Mouse (Mus musculus) kidney, embryonic 14.5 days (tissue): Measurements from ENCODE around the gene Itga8. TPM values are rescaled to one million over a fixed set of nuclear protein-coding genes. Genes with fewer than 3 reads are reported as not detected.

ENCODE experiments used
- ATAC-seq: fragments of 200-750 bp; cut with Nextera tagmentation; 2 replicates; pipeline ENCODE4 v1.8.0; 2017; ENCODE audit warnings: moderate number of reproducible peaks, mild to moderate bottlenecking, moderate TSS enrichment, moderate library complexity; ENCODE audit not compliant: low FRiP score, low TSS enrichment
- H3K27ac ChIP-seq: fragments of 300-500 bp; sonication (generic); 2 replicates; pipeline ENCODE4 v1.5.1; 2014; ENCODE audit warnings: low read depth, mild to moderate bottlenecking, low read length, moderate library complexity, mixed read lengths
- H3K27me3 ChIP-seq: fragments of 300-500 bp; sonication (generic); 2 replicates; pipeline ENCODE4 v1.6.1; 2014; ENCODE audit warnings: mild to moderate bottlenecking, low read length; ENCODE audit not compliant: control insufficient read depth, insufficient read depth
- H3K36me3 ChIP-seq: fragments of 300-500 bp; sonication (generic); 2 replicates; pipeline ENCODE4 v1.6.1; 2014; ENCODE audit warnings: low read length, mixed read lengths; ENCODE audit not compliant: control insufficient read depth, insufficient read depth
- H3K4me1 ChIP-seq: fragments of 300-500 bp; sonication (generic); 2 replicates; pipeline ENCODE4 v1.6.1; 2014; ENCODE audit warnings: low read length, mixed read lengths; ENCODE audit not compliant: control insufficient read depth, insufficient read depth
- H3K4me2 ChIP-seq: fragments of 300-500 bp; sonication (generic); replicated peaks from 2 replicates; pipeline ENCODE4 v1.6.1; 2014; ENCODE audit warnings: low read depth, mild to moderate bottlenecking, low read length
- H3K4me3 ChIP-seq: fragments of 300-500 bp; sonication (generic); 2 replicates; pipeline ENCODE4 v1.5.1; 2014; ENCODE audit warnings: mild to moderate bottlenecking, low read length
- H3K9ac ChIP-seq: fragments of 300-500 bp; sonication (generic); 2 replicates; pipeline ENCODE4 v1.6.1; 2014; ENCODE audit warnings: low read depth, mild to moderate bottlenecking, low read length, moderate library complexity
- H3K9me3 ChIP-seq: fragments of 300-500 bp; sonication (generic); 2 replicates; pipeline ENCODE4 v1.6.1; 2016; ENCODE audit warnings: low read length; ENCODE audit not compliant: control insufficient read depth
- WGBS: fragments of 180-500 bp; shearing (Covaris S2); extraction: QIAGEN DNeasy Blood & Tissue Kit; methylation state at CpG from one replicate; pipeline ENCODE4 v1.1.7; 2014; 5-methylcytosine and 5-hydroxymethylcytosine counted together
- polyA plus RNA-seq: library from polyadenylated mRNA; unstranded; fragments of >200 nt; fragmentation: Nextera tagmentation; extraction: Ambion mirVana; gene quantifications from 2 replicates; pipeline ENCODE4 v1.2.1, GENCODE M21; 2014

Itga8 gene
- polyA plus RNA-seq, 1 experiment from 2014 or later = 48.2 TPM

GRCm38 (mm10) chr2:12109306-12109705 lies 192.4 kb downstream of the Itga8 start:
- no peak for ATAC-seq
- H3K4me3 ChIP-seq = no peak overlapping the region
- H3K4me1 ChIP-seq = 0 out of 2 replicates have a peak, but pooled peaks cover 2% of the 10 kb centered on the region
- no peak overlapping the region for H3K4me2 ChIP-seq
- no peaks in the 10 kb centered on the region for H3K9me3 ChIP-seq
- peaks cover 3% of the 10 kb centered on the region; the same call in 1 of the 2 replicates for H3K36me3 ChIP-seq
- no peak overlapping the region for H3K27ac ChIP-seq
- no peaks in the 10 kb centered on the region for H3K27me3 ChIP-seq
- WGBS = 71% methylated on average over 3 of the region's 3 CpGs
- H3K9ac ChIP-seq = no peak overlapping the region

GRCm38 (mm10) chr2:12108306-12108705 lies 193.4 kb downstream of the Itga8 start:
- Histone ChIP-seq H3K27ac (no peak overlapping the region), H3K9ac (no peak overlapping the region), H3K4me1 (0 out of 2 replicates have a peak, but pooled peaks cover 2% of the 10 kb centered on the region), H3K27me3 (no peaks in the 10 kb centered on the region), H3K4me3 (no peak overlapping the region), H3K4me2 (no peak overlapping the region), H3K36me3 (peaks cover 3% of the 10 kb centered on the region; the same call in 1 of the 2 replicates), H3K9me3 (no peaks in the 10 kb centered on the region)
- ATAC-seq = no peak
- 88% methylated on average over 2 of the region's 2 CpGs for WGBS

DNA sequence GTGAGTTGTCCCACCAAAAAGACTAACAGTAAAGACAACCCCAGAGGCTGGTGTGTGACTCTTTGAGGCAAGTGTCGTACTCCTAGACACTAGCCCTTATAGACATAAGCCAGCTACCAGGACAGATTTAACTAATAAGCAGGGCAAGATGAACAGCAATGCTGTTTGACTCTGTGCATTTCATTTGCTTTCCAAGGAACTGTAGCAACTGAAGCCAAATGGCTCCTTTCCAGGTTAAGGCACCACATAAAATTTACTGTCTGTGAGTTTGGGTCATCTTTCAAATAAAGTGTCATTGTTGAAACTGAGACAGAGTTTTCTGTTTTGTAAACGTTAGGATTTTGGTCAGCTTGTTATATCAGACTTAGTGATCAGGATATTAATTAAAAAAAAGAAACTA lies 194.5 kb downstream of the Itga8 start:
- Histone ChIP-seq H3K36me3 (peaks cover 3% of the 10 kb centered on the region; the same call in 1 of the 2 replicates), H3K27me3 (no peaks in the 10 kb centered on the region), H3K9ac (no peak overlapping the region), H3K27ac (no peak overlapping the region), H3K9me3 (no peaks in the 10 kb centered on the region), H3K4me3 (no peak overlapping the region), H3K4me1 (0 out of 2 replicates have a peak, but pooled peaks cover 2% of the 10 kb centered on the region), H3K4me2 (no peak overlapping the region)
- 43% methylated on average over 2 of the region's 2 CpGs for WGBS
- ATAC-seq = no peak

DNA sequence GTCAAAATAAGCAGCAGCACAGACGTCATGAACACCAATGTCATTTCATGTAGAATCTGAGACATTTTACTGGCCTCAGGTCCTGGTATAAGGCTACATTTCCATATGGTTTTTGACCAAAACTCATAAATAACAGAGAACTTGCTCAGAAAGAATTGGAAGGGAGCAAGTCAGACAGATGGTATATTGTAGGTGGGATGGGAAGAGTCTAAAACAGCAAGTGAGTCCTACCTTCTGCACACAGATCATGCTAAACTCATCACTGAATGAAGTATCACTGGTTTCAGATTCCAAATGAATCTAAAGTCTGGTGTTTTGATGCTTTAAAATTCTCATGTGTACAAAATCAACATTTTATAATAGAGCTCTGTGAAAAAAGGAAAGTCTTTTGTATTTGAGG lies 198.5 kb downstream of the Itga8 start:
- WGBS = 64% methylated on average over 1 of the region's 1 CpGs
- Histone ChIP-seq H3K36me3 (no peaks in the 10 kb centered on the region), H3K27me3 (no peaks in the 10 kb centered on the region), H3K27ac (no peak overlapping the region), H3K4me2 (no peak overlapping the region), H3K4me1 (no peaks in the 10 kb centered on the region), H3K9me3 (no peaks in the 10 kb centered on the region), H3K9ac (no peak overlapping the region), H3K4me3 (no peak overlapping the region)
- ATAC-seq = no peak

DNA sequence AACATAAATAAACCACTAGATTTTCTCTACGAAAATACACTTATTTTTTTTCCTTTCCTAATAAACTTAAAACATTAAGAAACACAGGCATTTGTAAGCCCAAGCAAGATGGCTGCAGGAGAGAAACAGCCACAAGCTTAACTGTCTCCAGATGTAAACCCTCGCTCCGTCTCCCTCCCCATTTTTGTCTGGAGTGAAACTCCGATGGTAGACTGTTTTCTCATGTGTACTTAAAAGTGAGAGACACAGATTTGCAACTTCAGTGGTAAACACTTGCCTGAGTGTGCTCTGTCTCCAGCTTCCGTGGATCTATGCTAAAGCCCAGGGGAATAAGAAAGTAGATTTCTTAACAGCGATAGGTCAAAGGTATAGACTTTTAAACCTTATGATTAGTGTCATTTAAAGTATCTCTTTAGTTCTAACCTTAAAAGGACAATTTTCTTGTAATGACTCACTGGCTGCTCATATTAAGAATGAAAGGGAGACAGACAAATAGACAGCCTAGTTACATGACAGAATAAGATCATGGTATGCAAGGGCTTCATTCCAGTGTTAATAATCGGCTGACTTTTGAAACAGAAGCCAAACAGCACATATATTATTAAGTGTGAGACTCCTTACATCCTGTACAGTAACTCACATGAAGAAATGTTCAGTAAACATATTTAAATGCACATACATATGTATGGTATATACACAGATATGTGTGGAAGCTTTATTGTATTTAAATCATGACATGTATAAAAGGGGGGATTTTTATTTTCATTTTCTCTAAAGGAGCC lies 209.3 kb downstream of the Itga8 start:
- no peak for ATAC-seq
- no peak overlapping the region for H3K27ac ChIP-seq
- H3K9me3 ChIP-seq = no peaks in the 10 kb centered on the region
- H3K9ac ChIP-seq = no peak overlapping the region
- no peaks in the 10 kb centered on the region for H3K4me1 ChIP-seq
- WGBS = 66% methylated on average over 7 of the region's 7 CpGs
- no peak overlapping the region for H3K4me3 ChIP-seq
- H3K36me3 ChIP-seq = no peaks in the 10 kb centered on the region
- no peaks in the 10 kb centered on the region for H3K27me3 ChIP-seq
- H3K4me2 ChIP-seq = no peak overlapping the region

GRCm38 (mm10) chr2:12090993-12091392 lies 210.7 kb downstream of the Itga8 start:
- no peak for ATAC-seq
- Histone ChIP-seq H3K9ac (no peak overlapping the region), H3K4me3 (no peak overlapping the region), H3K36me3 (no peaks in the 10 kb centered on the region), H3K4me1 (no peaks in the 10 kb centered on the region), H3K9me3 (no peaks in the 10 kb centered on the region), H3K4me2 (no peak overlapping the region), H3K27me3 (no peaks in the 10 kb centered on the region), H3K27ac (no peak overlapping the region)
- WGBS = 73% methylated on average over 2 of the region's 2 CpGs

GRCm38 (mm10) chr2:12085492-12085891 lies 216.2 kb downstream of the Itga8 start:
- no peak for ATAC-seq
- WGBS = 80% methylated on average over 2 of the region's 2 CpGs
- Histone ChIP-seq H3K4me3 (no peak overlapping the region), H3K9me3 (no peaks in the 10 kb centered on the region), H3K27me3 (no peaks in the 10 kb centered on the region), H3K36me3 (no peaks in the 10 kb centered on the region), H3K9ac (no peak overlapping the region), H3K27ac (no peak overlapping the region), H3K4me2 (no peak overlapping the region), H3K4me1 (no peaks in the 10 kb centered on the region)

DNA sequence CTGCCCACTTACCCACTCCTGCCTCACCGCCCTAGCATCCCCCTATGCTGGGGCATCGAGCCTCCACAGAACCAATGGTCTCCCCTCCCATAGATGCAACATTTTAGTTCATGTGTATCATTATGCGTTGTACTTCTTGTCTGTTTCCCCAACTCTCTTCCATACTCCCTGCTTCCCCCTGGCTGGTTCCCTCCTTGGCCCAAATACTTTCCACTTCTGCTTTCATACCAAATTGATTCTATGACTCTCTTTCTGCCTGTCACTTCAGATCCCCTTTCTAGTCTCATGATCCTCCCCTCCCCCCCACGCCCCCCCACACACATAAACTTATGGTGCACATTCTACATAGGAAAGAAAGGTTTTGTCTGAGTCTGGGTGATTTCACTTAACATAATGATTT lies 217.4 kb downstream of the Itga8 start:
- 82% methylated on average over 4 of the region's 4 CpGs for WGBS
- H3K4me3 ChIP-seq = no peak overlapping the region
- no peak for ATAC-seq
- H3K4me2 ChIP-seq = no peak overlapping the region
- no peaks in the 10 kb centered on the region for H3K4me1 ChIP-seq
- H3K27ac ChIP-seq = no peak overlapping the region
- no peak overlapping the region for H3K9ac ChIP-seq
- no peaks in the 10 kb centered on the region for H3K9me3 ChIP-seq
- no peaks in the 10 kb centered on the region for H3K27me3 ChIP-seq
- no peaks in the 10 kb centered on the region for H3K36me3 ChIP-seq

DNA sequence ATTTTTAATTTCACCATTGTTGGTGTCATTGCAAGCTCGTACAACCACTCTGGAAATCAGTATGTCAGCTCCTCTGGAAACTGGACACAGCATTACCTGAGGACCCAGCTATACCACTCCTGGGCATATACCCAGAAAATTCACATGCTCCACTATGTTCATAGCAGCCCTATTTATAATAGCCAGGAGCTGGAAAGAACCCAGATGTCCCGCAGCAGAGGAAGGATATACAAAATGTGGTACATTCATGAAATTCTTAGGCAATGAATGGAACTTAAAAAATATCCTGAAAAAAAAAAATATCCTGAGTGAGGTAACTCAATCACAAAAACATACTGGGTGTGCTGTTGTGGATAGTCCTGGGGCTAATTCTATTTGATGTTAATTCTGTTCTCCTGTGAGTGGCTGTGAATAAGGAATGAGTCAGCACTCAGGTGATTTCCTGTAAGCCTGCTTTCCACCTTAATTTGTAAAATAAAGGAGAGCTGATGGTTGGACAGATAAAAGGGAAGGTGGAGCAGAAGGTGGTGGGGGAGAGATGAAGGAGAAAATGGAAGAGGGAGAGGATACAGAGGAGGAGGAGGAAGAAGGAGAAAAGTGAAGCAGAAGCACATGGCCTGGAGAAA lies 224.3 kb downstream of the Itga8 start:
- Histone ChIP-seq H3K4me2 (no peak overlapping the region), H3K27me3 (no peaks in the 10 kb centered on the region), H3K9ac (no peak overlapping the region), H3K4me1 (no peaks in the 10 kb centered on the region), H3K36me3 (no peaks in the 10 kb centered on the region), H3K4me3 (no peak overlapping the region), H3K27ac (no peak overlapping the region), H3K9me3 (no peaks in the 10 kb centered on the region)
- 87% methylated on average over 2 of the region's 2 CpGs for WGBS
- no peak for ATAC-seq
